Mouse (Mus musculus) heart, embryonic 12.5 days (tissue): Measurements from ENCODE around the gene Zfp541. TPM values are rescaled to one million over a fixed set of nuclear protein-coding genes. Genes with fewer than 3 reads are reported as not detected.

Source experiments
- ATAC-seq: fragments of 200-750 bp; cut with Nextera tagmentation; 2 replicates; pipeline ENCODE4 v1.8.0; 2017; ENCODE audit warnings: moderate TSS enrichment, moderate library complexity; ENCODE audit not compliant: insufficient number of reproducible peaks, low FRiP score
- H3K27ac ChIP-seq: fragments of 300-500 bp; sonication (generic); 2 replicates; pipeline ENCODE4 v1.5.1; 2016; ENCODE audit warnings: mild to moderate bottlenecking, moderate library complexity; ENCODE audit not compliant: poor library complexity, severe bottlenecking
- H3K27me3 ChIP-seq: fragments of 300-500 bp; sonication (generic); replicated peaks from 2 replicates; pipeline ENCODE4 v1.6.1; 2016; ENCODE audit warnings: mild to moderate bottlenecking, moderate library complexity
- H3K36me3 ChIP-seq: fragments of 300-500 bp; sonication (generic); 2 replicates; pipeline ENCODE4 v1.6.1; 2016; ENCODE audit warnings: mild to moderate bottlenecking, moderate library complexity
- H3K4me1 ChIP-seq: fragments of 300-500 bp; sonication (generic); replicated peaks from 2 replicates; pipeline ENCODE4 v1.6.1; 2016; ENCODE audit warnings: mild to moderate bottlenecking
- H3K4me2 ChIP-seq: fragments of 300-500 bp; sonication (generic); 2 replicates; pipeline ENCODE4 v1.6.1; 2016; ENCODE audit warnings: mild to moderate bottlenecking, moderate library complexity
- H3K4me3 ChIP-seq: fragments of 300-500 bp; sonication (generic); 2 replicates; pipeline ENCODE4 v1.5.1; 2016; ENCODE audit warnings: mild to moderate bottlenecking
- H3K9ac ChIP-seq: fragments of 300-500 bp; sonication (generic); 2 replicates; pipeline ENCODE4 v1.6.1; 2016; ENCODE audit warnings: mild to moderate bottlenecking, moderate library complexity
- H3K9me3 ChIP-seq: fragments of 300-500 bp; sonication (generic); replicated peaks from 2 replicates; pipeline ENCODE4 v1.6.1; 2016; ENCODE audit warnings: mild to moderate bottlenecking, moderate library complexity
- WGBS: fragments of 180-500 bp; shearing (Covaris S2); methylation state at CpG from one replicate; pipeline ENCODE4 v1.1.7; 2016; 5-methylcytosine and 5-hydroxymethylcytosine counted together
- polyA plus RNA-seq: library from polyadenylated mRNA; unstranded; fragments of >200 nt; fragmentation: Nextera tagmentation; extraction: Ambion mirVana; gene quantifications from 2 replicates; pipeline ENCODE4 v1.2.1, GENCODE M21; 2016

Gene Zfp541
- polyA plus RNA-seq, 1 experiment from 2014 or later = 0.05 TPM

GRCm38 (mm10) chr7:16046101-16046480, 15.5 kb upstream of the Zfp541 start:
- Histone ChIP-seq H3K27me3 (no peaks in the 10 kb centered on the region), H3K9me3 (no peaks in the 10 kb centered on the region), H3K4me3 (peak overlapping the region; percentile 92), H3K4me1 (peaks cover 58% of the 10 kb centered on the region), H3K27ac (peak overlapping the region; percentile 95), H3K36me3 (peaks cover 7% of the 10 kb centered on the region; the same call in 1 of the 2 replicates), H3K4me2 (peak overlapping the region; percentile 83), H3K9ac (peak overlapping the region; percentile 97)
- ATAC-seq = peak; percentile 76
- under 1% methylated on average over 7 of the region's 7 CpGs for WGBS

- Histone ChIP-seq H3K27ac (peak overlapping the region; percentile 95), H3K4me2 (peak overlapping the region; percentile 83), H3K9ac (peak overlapping the region; percentile 97), H3K27me3 (no peaks in the 10 kb centered on the region), H3K4me3 (peak overlapping the region; percentile 92), H3K36me3 (peaks cover 7% of the 10 kb centered on the region; the same call in 1 of the 2 replicates), H3K4me1 (peaks cover 61% of the 10 kb centered on the region), H3K9me3 (no peaks in the 10 kb centered on the region)
- peak; percentile 22 for ATAC-seq
- under 1% methylated on average over 42 of the region's 46 CpGs for WGBS
These were observed 14.9 kb upstream of the Zfp541 start for GRCm38 (mm10) chr7:16046481-16047337.

- Histone ChIP-seq H3K36me3 (peaks cover 7% of the 10 kb centered on the region; the same call in 1 of the 2 replicates), H3K4me2 (peak within 1 kb of the TSS; percentile 83), H3K27me3 (no peaks in the 10 kb centered on the region), H3K9ac (peak within 1 kb of the TSS; percentile 97), H3K4me3 (peak within 1 kb of the TSS; percentile 92), H3K9me3 (no peaks in the 10 kb centered on the region), H3K27ac (peak within 1 kb of the TSS; percentile 95), H3K4me1 (peaks cover 59% of the 10 kb centered on the region)
- peak; percentile 61 for ATAC-seq
- under 1% methylated on average over 66 of the region's 69 CpGs for WGBS
These were observed 14.1 kb upstream of the Zfp541 start, which contains the start of gene Bicra for GRCm38 (mm10) chr7:16047338-16048146. Gene Bicra, minus strand, starts transcription at chr7:16047921.

- Histone ChIP-seq H3K27ac (peak overlapping the region; percentile 95), H3K9ac (peak overlapping the region; percentile 82), H3K36me3 (peaks cover 1% of the 10 kb centered on the region; the same call in 1 of the 2 replicates), H3K4me2 (peak overlapping the region; percentile 74), H3K4me3 (peak overlapping the region; percentile 92), H3K4me1 (peaks cover 53% of the 10 kb centered on the region), H3K9me3 (no peaks in the 10 kb centered on the region), H3K27me3 (no peaks in the 10 kb centered on the region)
- WGBS = 0% methylated on average over 19 of the region's 20 CpGs
- ATAC-seq = peak; percentile 85
These were observed 13.4 kb upstream of the Zfp541 start for GRCm38 (mm10) chr7:16048164-16048564.

- Histone ChIP-seq H3K9ac (peak overlapping the region; percentile 82), H3K27ac (peak overlapping the region; percentile 68), H3K36me3 (no peaks in the 10 kb centered on the region), H3K9me3 (no peaks in the 10 kb centered on the region), H3K27me3 (no peaks in the 10 kb centered on the region), H3K4me2 (peak overlapping the region; percentile 74), H3K4me3 (peak overlapping the region; percentile 92), H3K4me1 (peaks cover 47% of the 10 kb centered on the region)
- ATAC-seq = no peak
- WGBS = 8% methylated on average over 36 of the region's 36 CpGs
These were observed 12.7 kb upstream of the Zfp541 start for GRCm38 (mm10) chr7:16048675-16049575.

GRCm38 (mm10) chr7:16049576-16049915, 12.1 kb upstream of the Zfp541 start:
- Histone ChIP-seq H3K9ac (peak overlapping the region; percentile 82), H3K27ac (0 out of 2 replicates have a peak overlapping the region, but pooled peaks have one; percentile 68), H3K36me3 (no peaks in the 10 kb centered on the region), H3K9me3 (no peaks in the 10 kb centered on the region), H3K4me3 (peak overlapping the region; percentile 92), H3K4me1 (peaks cover 40% of the 10 kb centered on the region), H3K4me2 (peak overlapping the region; percentile 74), H3K27me3 (no peaks in the 10 kb centered on the region)
- WGBS = 82% methylated on average over 7 of the region's 7 CpGs
- ATAC-seq = no peak

GRCm38 (mm10) chr7:16050600-16050999, 11.0 kb upstream of the Zfp541 start:
- Histone ChIP-seq H3K4me2 (no peak overlapping the region), H3K36me3 (no peaks in the 10 kb centered on the region), H3K9ac (no peak overlapping the region), H3K27me3 (no peaks in the 10 kb centered on the region), H3K9me3 (no peaks in the 10 kb centered on the region), H3K4me3 (no peak overlapping the region), H3K27ac (no peak overlapping the region), H3K4me1 (peaks cover 30% of the 10 kb centered on the region)
- 88% methylated on average over 3 of the region's 3 CpGs for WGBS
- no peak for ATAC-seq

- Histone ChIP-seq H3K9ac (peak overlapping the region; percentile 74), H3K27ac (peak overlapping the region; percentile 78), H3K36me3 (no peaks in the 10 kb centered on the region), H3K27me3 (no peaks in the 10 kb centered on the region), H3K4me2 (peak overlapping the region; percentile 88), H3K4me3 (peak overlapping the region; percentile 64), H3K9me3 (no peaks in the 10 kb centered on the region), H3K4me1 (peaks cover 21% of the 10 kb centered on the region)
- WGBS = 6% methylated on average over 19 of the region's 19 CpGs
- peak; percentile 49; the same call in 1 of the 2 replicates for ATAC-seq
These were observed 9.6 kb upstream of the Zfp541 start for GRCm38 (mm10) chr7:16051883-16052595.

GRCm38 (mm10) chr7:16052684-16053083, 8.9 kb upstream of the Zfp541 start:
- H3K9me3 ChIP-seq = no peaks in the 10 kb centered on the region
- H3K27me3 ChIP-seq = peaks cover 2% of the 10 kb centered on the region; the same call in 1 of the 2 replicates
- peak overlapping the region; percentile 64 for H3K4me3 ChIP-seq
- peak; percentile 86 for ATAC-seq
- peaks cover 21% of the 10 kb centered on the region for H3K4me1 ChIP-seq
- H3K36me3 ChIP-seq = no peaks in the 10 kb centered on the region
- H3K9ac ChIP-seq = peak overlapping the region; percentile 74
- H3K4me2 ChIP-seq = peak overlapping the region; percentile 88
- under 1% methylated on average over 24 of the region's 24 CpGs for WGBS
- H3K27ac ChIP-seq = peak overlapping the region; percentile 78

GRCm38 (mm10) chr7:16053105-16053504, 8.5 kb upstream of the Zfp541 start:
- Histone ChIP-seq H3K9me3 (no peaks in the 10 kb centered on the region), H3K9ac (no peak overlapping the region), H3K27me3 (peaks cover 2% of the 10 kb centered on the region; the same call in 1 of the 2 replicates), H3K4me1 (peaks cover 21% of the 10 kb centered on the region), H3K36me3 (no peaks in the 10 kb centered on the region), H3K4me2 (peak overlapping the region; percentile 88), H3K4me3 (peak overlapping the region; percentile 64), H3K27ac (no peak overlapping the region)
- 15% methylated on average over 6 of the region's 6 CpGs for WGBS
- no peak for ATAC-seq
